Mouse (Mus musculus): Measurements from ENCODE around the gene Smim27. TPM values are rescaled to one million over a fixed set of nuclear protein-coding genes. Genes with fewer than 3 reads are reported as not detected.
"Not testable (repeated sequence)": the region's sequence is repeated elsewhere in the genome, so short reads cannot be mapped to it uniquely, and the experiment has no call there.

Smim27 gene
- total RNA-seq, 2 experiments from 2014 or later, result 3.4 TPM; not detected in 1

DNA sequence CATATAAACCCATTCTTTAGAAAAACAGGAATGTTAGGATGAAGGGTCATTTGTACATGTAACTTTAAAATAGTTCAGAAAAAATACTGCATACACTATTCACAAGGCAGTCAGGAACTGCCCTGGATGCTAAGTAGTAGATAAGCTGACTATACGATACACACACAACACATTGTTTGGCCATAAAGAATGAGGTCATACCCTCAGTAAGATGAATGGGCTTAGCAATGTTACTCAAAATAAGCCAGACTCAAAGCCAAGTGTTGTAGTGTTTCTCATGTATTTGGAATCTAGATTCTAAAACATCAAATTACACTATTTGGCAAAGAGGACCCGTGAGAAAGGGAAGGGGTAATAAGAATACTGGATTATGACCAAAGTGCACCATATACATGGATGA lies 15.6 kb upstream of the Smim27 start:
- ATAC-seq (replicated peaks; ENCODE audit: low FRiP score, poor library complexity, severe bottlenecking), result no peak

DNA sequence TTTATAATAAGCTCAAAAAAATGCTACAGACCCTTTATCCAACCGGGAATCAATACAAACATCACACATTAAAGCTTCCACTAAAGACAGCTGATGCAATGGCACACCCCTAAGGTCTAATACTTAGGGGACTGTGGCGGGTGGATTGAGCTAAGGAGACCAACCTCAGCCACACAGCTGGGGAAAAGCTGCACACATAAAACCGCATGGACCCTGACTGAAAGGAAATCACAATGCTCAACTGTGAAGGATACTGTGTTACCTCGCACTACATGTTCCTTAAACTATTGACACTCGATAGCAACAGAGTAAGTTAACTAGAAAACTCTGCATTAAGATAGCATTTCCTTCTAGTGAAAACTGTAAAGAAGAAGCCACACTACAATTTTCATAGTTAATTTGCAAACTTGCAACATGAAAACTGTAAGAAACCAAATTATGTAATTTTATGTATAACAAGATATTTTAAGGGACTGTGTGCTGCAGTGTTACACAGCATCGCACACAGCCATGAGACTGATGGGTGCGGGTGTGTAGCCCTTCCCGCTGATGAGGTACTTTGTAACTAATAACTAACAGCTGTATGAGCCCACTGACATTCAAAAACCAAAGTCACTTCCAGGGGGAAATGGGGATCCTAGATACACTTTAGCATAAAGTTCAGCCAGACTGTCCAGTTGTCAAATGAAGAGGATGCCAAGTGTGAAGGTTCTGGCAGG lies 14.8 kb upstream of the Smim27 start:
- no peak for ATAC-seq (replicated peaks; ENCODE audit: low FRiP score, poor library complexity, severe bottlenecking)

DNA sequence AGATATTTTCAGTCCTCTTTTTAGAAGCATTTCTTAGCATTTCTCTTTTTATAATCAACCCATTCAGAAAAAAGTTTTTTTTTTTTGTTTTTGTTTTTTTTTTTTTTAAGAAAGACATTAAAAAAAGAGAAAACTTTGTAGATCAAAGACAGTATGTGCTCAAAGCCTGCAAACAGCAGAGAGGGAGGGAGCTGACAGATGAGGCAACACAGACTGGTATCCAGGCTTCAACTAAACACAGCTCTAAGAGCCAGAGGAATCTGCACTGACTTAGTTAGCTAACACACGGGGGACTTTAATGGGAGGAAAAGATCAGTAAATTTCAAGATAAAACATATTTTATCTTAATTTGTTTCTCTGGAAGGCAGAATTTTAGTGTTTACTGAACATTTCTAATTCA lies 5.1 kb upstream of the Smim27 start:
- no peak for ATAC-seq (replicated peaks; ENCODE audit: low FRiP score, poor library complexity, severe bottlenecking)

DNA sequence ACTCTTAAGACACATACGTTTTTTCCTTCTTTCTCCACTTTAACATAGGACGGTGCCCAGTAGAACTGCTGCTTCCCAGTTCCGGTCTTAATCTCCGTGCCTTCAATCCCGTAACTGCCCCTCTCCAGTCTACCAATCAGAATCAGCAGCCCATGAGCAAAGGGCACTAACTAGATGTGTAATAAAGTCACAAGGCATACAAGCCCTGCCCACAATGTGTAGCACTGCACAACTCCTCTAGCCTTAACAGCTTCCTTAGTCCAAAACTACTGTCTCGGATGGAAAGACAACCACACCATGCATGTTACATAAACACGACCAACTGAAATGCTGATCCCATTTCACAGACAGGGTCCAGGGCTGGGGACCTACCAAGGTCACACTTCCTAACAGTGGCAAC lies 1.7 kb upstream of the Smim27 start:
- ATAC-seq (replicated peaks; ENCODE audit: low FRiP score, poor library complexity, severe bottlenecking), result no peak

DNA sequence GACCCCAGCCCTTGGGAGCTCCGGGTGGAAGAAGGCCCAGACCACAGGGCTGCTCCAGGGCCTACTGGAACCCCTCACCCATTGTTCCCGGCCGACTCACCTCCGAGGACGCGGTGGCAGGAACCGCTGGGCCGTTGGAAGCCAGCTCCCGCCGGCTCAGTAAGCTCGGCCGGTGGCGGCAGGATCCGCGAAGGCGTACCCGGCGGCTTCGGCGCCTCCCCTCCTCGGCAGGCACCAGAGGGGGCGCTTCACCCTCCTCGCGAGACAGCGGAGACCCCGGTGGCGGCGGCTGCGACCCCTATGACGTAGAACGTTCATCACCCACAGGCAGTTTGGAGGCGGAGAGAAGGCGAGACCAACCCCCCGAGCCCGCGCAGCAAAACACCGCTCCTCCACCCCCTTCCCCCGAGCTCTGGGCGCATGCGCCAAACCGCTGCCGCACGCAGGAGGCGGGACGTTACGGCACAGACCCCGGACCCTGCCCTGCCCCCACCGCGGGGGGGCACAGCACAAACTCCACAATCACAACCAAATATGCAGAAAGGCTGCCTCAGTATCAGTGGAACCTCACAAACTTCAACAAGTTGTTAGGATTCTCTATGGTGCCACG lies 1.1 kb upstream of the Smim27 start:
- ATAC-seq (replicated peaks; ENCODE audit: low FRiP score, poor library complexity, severe bottlenecking), result peak; percentile 66

DNA sequence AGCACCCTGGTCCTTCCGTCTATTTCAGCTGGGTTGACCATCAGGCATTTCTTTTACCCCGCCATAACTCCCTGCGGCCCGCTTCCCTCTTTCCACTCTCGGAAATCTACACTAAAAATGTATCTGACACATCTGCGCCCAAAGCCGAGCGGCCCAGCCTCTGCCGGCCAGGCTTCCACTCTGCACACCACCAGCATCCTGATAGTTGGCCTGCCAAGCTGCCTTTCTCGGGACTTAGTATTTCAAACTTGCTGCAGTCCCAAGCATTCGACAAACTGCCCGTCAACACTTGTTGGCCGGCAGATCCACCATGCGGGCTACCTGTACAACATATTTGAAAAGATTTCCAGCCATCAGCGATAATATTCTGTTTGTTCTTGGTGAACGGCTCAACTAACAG lies 544 bp upstream of the Smim27 start:
- peak; percentile 16; the same call in 1 of the 2 replicates for ATAC-seq (replicated peaks; ENCODE audit: low FRiP score, poor library complexity, severe bottlenecking)

DNA sequence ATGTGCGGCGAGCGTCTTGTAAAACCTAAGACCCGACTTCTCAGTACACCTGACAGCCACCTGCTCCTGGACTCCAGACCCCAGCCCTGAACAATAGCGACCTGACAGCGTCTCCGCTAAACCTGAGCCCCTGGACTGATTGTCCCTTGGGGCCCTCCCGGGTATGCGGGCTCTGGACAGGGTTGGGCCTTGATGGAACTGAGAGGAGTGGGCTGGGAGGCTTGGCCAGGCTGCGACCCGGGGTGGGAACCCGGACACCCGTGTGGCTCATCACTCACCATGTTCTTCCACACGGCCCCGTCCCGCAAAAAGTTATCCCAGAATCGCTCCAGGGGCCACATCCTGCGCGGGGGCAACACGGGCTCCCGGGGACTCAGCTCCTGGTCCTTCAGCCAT lies 9.5 kb downstream of the Smim27 start:
- peak; percentile 60 for ATAC-seq (replicated peaks; ENCODE audit: low FRiP score, poor library complexity, severe bottlenecking)

DNA sequence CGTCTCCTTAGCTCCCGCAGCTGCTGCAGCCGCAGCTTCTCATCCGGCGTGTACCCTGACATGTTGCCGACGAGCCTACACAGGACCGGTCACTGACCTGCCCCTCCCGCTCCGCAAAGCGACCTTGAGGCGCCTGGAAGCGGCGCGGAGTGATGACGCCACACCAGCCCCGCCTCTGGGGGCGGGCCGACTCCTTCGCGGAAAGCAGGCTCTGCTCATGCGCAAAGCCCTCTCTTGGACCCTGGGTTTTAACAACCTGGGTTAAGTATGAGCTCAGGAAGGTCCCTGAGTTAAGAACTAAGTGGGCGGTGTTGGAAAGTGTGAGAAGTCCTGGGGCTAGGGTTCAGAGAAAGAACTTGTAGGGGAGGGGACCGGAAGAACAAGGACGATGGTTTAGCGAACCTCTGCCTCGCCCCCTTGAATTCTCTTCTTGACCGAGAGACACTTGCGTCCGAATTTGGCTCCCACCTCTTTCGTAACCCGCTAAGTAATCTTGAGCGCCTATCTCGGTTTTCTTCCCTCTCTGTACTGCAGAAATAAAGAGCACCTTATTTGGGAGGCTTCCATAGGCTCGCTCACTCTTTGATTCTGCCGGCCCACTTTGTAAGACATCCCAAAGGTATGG lies 10.0 kb downstream of the Smim27 start, which contains the start of gene Ndufb6:
Gene Ndufb6 (minus strand): TSS at position 146 of the 625 bp plus-strand sequence.
- peak; percentile 99 for ATAC-seq (replicated peaks; ENCODE audit: low FRiP score, poor library complexity, severe bottlenecking)

DNA sequence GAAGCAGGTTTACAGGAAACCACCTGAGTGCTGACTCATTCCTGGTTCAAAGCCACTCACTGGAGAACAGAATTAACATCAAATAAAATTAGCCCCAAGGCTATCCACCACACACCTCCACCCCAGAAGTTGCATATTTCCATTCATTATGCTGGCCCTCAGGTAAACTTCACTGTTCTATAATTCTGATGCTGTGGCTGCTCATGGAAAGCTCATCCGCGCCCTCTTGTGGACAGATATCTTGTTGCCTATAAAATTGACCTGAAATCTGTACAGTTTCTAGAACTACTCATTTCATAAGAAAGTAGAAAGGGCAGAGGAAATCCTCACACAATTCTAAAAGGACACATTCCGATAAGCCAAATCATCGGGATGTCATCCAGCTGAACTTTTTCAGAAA lies 16.2 kb downstream of the Smim27 start:
- peak; percentile 54; the same call in 1 of the 2 replicates for ATAC-seq (replicated peaks; ENCODE audit: low FRiP score, poor library complexity, severe bottlenecking)

DNA sequence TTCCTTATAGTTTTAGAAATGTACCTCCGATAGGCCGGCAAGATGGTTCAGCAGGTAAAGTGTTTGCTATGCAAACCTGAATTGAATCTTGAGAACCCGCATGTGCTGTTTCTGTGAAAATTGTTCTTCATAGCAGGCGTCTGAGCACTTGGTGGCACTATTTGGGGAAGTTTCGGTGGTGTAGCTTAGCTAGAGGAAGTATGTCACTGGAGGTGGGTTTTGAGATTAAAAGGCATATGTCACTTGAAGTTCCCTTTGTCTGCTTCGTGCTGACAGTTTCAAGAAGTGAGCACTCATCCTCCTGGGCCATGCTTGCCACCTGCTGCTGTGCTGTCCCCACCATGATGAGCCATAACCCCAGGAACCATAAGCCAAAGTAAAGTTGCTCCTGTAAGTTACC lies 18.0 kb downstream of the Smim27 start:
- ATAC-seq (replicated peaks; ENCODE audit: low FRiP score, poor library complexity, severe bottlenecking), result no peak

DNA sequence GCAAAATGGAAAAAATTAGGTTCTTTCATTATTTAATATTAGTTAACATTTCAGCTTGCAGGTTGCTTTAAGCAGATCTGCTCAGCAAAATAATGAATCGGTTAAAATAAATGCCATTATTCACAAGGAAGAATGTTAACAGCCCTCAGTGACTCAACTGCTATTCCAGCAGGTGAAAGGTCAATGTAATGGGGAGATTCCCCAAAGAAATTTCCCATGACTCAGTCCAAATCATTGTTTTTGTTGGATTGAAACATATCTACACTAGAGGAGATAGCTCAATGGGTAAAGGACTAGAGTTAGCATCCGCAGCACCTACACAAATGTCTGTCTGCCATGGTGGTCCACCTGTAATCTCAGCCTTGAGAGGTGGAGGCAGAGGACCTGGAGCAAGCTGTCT lies 19.7 kb downstream of the Smim27 start:
- ATAC-seq (replicated peaks; ENCODE audit: low FRiP score, poor library complexity, severe bottlenecking), result no peak

DNA sequence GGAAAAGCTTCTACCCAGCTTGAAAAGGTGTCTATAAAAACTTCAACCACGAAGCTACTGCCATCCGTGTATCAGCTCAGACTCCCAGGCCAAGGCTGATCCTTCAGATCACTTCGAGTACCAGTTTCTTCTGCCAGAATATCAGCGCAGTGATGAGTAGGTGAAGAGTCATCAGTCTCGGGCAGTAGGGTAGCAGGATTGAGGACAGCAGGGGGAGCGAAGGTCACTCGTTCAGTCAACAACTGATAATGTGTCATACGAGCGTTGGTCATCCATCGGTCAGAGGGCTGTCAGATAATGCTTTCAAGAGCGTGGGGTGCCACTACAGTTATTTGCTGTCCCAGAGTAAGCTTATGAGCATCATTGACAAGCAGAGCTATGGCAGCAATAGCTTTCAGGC lies 22.1 kb downstream of the Smim27 start:
- not testable (repeated sequence) for ATAC-seq (replicated peaks; ENCODE audit: low FRiP score, poor library complexity, severe bottlenecking)

DNA sequence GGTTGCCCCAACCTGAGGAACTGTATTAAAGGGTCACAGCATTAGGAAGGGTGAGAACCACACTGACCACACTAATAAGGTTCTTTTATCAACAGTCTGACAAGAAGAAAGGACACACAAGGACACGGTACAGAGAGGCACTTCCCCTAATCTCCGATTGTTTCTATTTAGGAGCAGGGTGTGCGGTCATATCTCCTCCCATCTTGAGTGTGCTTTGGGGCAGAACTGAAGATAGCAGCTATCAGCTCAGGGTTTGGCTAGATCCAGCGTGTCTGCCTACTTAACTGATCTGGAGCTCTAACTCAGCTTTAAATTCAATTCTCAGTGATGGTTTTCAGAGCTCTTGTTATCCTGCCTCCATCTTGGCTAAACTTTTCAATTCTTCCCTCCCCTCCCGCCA lies 29.8 kb downstream of the Smim27 start:
- ATAC-seq (replicated peaks; ENCODE audit: low FRiP score, poor library complexity, severe bottlenecking), result no peak

DNA sequence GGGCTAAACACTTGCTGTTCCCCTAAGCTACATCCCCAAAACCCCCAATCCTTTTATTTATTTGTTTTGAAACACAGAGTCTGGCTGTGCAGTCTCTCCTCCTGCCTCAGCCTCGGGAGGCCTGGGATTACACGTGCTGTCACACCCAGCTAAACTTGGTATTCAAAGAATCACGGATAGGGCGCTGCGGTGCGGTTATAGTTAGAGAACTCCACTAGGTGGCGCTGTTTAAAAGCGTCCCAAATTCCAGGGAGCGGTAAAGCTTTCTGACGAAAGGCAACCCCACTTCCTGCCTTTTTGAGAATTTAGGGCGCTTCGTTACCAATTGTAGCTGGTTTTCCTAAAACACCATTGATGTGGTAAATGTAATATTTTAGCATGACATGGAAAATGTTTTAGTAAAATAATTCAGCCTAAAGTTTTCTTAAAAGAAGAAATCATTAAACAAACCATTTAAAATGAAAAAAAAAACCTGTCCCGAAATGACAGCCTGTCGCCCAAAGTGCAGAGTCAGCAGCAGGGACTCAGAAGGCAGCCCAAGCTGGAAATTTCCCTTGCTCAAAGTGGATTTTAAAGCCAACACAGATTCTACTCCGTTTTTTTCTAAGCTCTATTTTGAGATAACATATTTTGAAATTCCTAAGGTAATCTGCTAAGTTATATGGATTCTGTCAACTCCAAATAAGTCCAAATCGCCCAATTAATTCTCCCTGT lies 31.9 kb downstream of the Smim27 start:
- peak; percentile 83 for ATAC-seq (replicated peaks; ENCODE audit: low FRiP score, poor library complexity, severe bottlenecking)

DNA sequence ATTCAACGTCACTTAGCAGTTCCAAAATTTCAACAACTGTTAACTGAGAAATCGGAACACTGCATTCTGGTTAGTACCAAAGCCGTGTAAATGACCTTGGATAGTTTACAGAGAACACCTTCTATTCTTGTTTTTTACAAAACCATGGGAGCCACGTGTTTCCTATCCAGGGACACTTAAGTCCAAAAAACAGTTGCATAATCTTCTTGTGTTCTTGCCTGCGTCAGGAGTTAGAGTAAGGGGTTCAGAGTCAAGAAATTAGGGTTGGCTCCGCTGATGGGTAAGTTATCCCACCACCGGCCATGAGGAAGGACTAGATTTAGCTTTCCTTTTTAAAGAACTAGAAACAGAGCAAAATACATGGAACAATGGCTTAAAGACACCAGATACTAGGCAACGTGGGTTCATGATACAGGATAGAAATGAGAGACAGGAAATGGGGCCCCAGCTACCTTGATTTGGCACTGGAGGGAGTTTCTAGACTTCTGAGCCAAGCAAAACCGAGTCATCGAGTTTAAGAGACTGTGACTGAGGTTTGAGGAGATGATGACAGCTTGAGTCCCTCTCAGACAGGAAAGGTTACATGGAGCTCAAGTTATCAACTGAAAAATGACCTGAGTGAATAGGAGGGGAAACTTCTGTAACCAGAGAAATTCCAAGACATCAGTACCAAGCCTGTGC lies 33.2 kb downstream of the Smim27 start:
- no peak for ATAC-seq (replicated peaks; ENCODE audit: low FRiP score, poor library complexity, severe bottlenecking)

DNA sequence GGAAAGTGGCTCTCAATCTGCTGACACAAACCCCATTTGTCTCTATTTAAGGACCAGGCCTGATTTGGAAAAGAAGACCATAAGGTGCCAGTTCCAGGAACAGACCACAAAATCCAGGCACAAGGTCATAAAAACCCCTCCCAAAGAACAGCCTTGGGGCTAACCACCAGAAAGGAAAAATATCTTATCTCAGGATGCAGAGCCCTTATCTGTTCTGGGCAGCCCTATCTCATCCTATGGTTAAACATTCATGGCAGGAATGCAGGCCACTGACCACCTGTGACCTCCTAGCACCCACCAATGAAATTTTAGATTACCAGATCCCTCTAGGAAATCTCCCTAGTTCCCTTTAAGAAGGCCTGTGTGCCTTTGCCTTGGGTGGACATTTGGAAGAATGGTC lies 40.3 kb downstream of the Smim27 start:
- ATAC-seq (replicated peaks; ENCODE audit: low FRiP score, poor library complexity, severe bottlenecking), result no peak

DNA sequence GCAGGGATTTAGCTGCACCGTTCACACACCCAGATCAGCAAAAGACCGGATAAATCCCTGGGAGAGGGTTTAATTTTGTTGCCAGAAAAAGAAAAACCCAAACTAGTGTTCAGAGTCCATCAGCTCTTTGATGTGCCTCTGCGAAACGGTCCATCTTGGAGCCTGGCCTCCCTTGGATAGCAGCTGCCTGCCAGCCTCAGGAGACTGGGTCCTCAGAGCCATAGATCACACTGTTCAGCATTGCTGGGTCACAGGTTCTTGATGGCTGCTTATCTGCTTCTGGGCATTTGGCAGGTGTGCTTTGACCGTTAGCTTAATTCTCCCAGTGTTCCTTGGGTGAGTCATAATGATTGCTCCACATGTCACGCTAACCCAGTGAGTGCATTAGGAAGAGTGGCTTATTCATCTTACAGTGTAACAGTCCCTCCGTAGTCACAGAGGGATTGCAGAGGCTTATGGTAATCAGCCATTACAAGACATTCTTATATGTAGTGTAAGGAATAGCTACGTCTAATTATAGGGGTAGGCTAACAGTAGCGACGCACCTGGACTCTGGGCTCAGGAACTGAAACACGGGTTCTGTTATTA lies 41.5 kb downstream of the Smim27 start:
- no peak for ATAC-seq (replicated peaks; ENCODE audit: low FRiP score, poor library complexity, severe bottlenecking)

DNA sequence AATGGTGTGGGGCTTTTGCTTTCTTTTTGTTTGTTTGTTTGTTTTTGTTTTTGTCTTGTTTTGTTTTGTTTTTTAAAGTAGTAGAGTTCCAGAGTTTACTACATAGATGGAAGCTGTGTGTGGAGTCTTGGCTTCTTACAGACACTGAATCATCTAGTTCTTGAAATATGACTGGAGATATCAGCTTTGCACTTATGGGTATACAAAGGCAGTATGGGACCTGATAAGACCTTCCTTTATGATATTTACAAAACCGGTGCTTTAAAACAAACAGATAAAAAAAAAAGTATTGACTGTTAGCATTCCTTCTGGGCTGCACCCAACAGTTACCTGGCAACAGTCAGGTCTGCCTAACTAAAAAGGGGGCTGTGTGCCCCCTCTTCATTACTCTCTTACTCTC lies 42.8 kb downstream of the Smim27 start:
- ATAC-seq (replicated peaks; ENCODE audit: low FRiP score, poor library complexity, severe bottlenecking), result no peak

DNA sequence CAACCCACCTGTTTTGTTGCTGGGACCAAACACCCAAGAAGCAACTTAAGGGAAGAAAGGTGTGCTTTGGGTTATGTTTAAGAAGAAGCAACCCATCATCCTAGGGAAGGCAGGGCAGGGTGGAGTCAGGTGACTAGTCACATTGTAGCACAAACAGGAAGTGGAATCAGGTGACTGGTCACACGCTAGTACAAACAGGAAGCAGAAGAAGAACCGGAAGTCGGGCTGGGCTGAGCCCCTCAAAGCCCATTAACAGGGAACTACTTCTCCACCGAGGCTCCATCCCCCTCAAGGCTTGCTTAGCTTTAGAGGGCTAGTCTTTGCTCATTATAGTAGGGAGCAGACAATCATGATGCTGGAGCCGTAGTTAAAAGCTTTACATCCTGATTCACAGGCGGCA lies 43.6 kb downstream of the Smim27 start:
- ATAC-seq (replicated peaks; ENCODE audit: low FRiP score, poor library complexity, severe bottlenecking), result no peak

DNA sequence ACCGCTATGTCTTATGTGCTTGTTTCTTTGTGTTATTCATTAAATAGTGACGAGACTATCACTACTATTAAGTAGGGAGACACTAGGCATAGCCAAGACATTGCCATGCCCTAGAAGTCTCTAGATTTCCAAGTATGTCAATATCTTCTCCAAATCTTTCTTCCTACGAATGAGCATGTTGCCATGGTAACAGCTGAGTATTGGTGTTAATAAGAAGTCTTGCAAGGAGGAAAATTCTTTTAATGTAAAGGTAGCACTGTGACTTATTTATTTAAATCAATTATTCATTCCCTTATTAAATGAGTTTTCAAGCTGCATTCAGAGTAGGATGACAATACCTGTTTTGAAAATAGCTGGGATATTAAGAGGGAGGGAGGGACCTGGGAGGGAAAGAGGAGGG lies 48.0 kb downstream of the Smim27 start:
- no peak for ATAC-seq (replicated peaks; ENCODE audit: low FRiP score, poor library complexity, severe bottlenecking)
